Mouse (Mus musculus) small intestine, adult 2 months (tissue): ENCODE data around the gene Hs2st1. TPM values are rescaled to one million over a fixed set of nuclear protein-coding genes. Genes with fewer than 3 reads are reported as not detected.

Source experiments
- H3K27ac ChIP-seq: fragments of 200-500 bp; 2 replicates; pipeline ENCODE4 v1.5.1; 2012; ENCODE audit warnings: low read depth, low read length, control low read depth, inconsistent platforms; ENCODE audit not compliant: insufficient read depth
- H3K27me3 ChIP-seq: fragments of 200-500 bp; 2 replicates; pipeline ENCODE4 v1.6.1; 2012; ENCODE audit warnings: mild to moderate bottlenecking, moderate library complexity, low read length, inconsistent platforms; ENCODE audit not compliant: control insufficient read depth, insufficient read depth
- H3K36me3 ChIP-seq: fragments of 200-500 bp; 2 replicates; pipeline ENCODE4 v1.6.1; 2012; ENCODE audit warnings: mild to moderate bottlenecking, low read length, control low read depth, inconsistent platforms; ENCODE audit not compliant: control insufficient read depth, insufficient read depth
- H3K4me1 ChIP-seq: fragments of 200-500 bp; 2 replicates; pipeline ENCODE4 v1.6.1; 2012; ENCODE audit warnings: low read length, inconsistent platforms, mixed read lengths; ENCODE audit not compliant: control insufficient read depth, insufficient read depth, insufficient read length
- H3K4me3 ChIP-seq: fragments of 200-500 bp; 2 replicates; pipeline ENCODE4 v1.5.1; 2012; ENCODE audit warnings: low read depth, mild to moderate bottlenecking, control low read depth, inconsistent platforms, low read length, moderate library complexity
- CTCF ChIP-seq: fragments of 200-500 bp; IDR thresholded peaks from 2 replicates; pipeline ENCODE4 v1.5.1; 2012; ENCODE audit warnings: low read depth, mild to moderate bottlenecking, control low read depth, inconsistent platforms, low read length, moderate library complexity, mixed read lengths; ENCODE audit not compliant: insufficient replicate concordance, insufficient read length; ENCODE audit errors: extremely low read depth
- POLR2A ChIP-seq: fragments of 200-500 bp; IDR thresholded peaks from 2 replicates; pipeline ENCODE4 v1.6.1; 2012; ENCODE audit warnings: low read depth, mild to moderate bottlenecking, control low read depth, inconsistent platforms, low read length, moderate library complexity
- WGBS: fragments of 180-500 bp; shearing (Covaris S2); methylation state at CpG from one replicate; pipeline ENCODE4 v1.1.7; 2018; 5-methylcytosine and 5-hydroxymethylcytosine counted together
- polyA plus RNA-seq: library from polyadenylated mRNA; depleted of rRNA; stranded (reverse); fragments of >200 nt; gene quantifications from 2 replicates; pipeline ENCODE4 v1.2.3, GENCODE M21; 2012

Hs2st1 gene
- polyA plus RNA-seq, 1 experiment = 2.3 TPM

GRCm38 (mm10) chr3:144408953-144409352 lies 161.0 kb downstream of the Hs2st1 start:
- H3K36me3 ChIP-seq = no peaks in the 10 kb centered on the region
- WGBS = 100% methylated on average over 1 of the region's 1 CpGs
- TF ChIP-seq POLR2A = no peak
- no peak for TF ChIP-seq CTCF
- no peak overlapping the region for H3K27ac ChIP-seq
- H3K4me3 ChIP-seq = no peak overlapping the region
- 0 out of 2 replicates have a peak, but pooled peaks cover 2% of the 10 kb centered on the region for H3K27me3 ChIP-seq
- H3K4me1 ChIP-seq = 0 out of 2 replicates have a peak, but pooled peaks cover 3% of the 10 kb centered on the region

- TF ChIP-seq CTCF (no peak), POLR2A (no peak)
- Histone ChIP-seq H3K36me3 (no peaks in the 10 kb centered on the region), H3K4me1 (0 out of 2 replicates have a peak, but pooled peaks cover 2% of the 10 kb centered on the region), H3K4me3 (no peak overlapping the region), H3K27ac (no peak overlapping the region), H3K27me3 (no peaks in the 10 kb centered on the region)
- WGBS = 78% methylated on average over 11 of the region's 11 CpGs
Observed at GRCm38 (mm10) chr3:144405331-144405730, 164.7 kb downstream of the Hs2st1 start.

- no peak overlapping the region for H3K4me3 ChIP-seq
- TF ChIP-seq CTCF = no peak
- TF ChIP-seq POLR2A = no peak
- no peaks in the 10 kb centered on the region for H3K36me3 ChIP-seq
- 79% methylated on average over 5 of the region's 5 CpGs for WGBS
- H3K4me1 ChIP-seq = 0 out of 2 replicates have a peak, but pooled peaks cover 2% of the 10 kb centered on the region
- H3K27me3 ChIP-seq = no peaks in the 10 kb centered on the region
- no peak overlapping the region for H3K27ac ChIP-seq
Observed at GRCm38 (mm10) chr3:144401292-144401691, 168.7 kb downstream of the Hs2st1 start.

GRCm38 (mm10) chr3:144400870-144401269 lies 169.1 kb downstream of the Hs2st1 start:
- Histone ChIP-seq H3K27me3 (no peaks in the 10 kb centered on the region), H3K27ac (no peak overlapping the region), H3K36me3 (no peaks in the 10 kb centered on the region), H3K4me3 (no peak overlapping the region), H3K4me1 (0 out of 2 replicates have a peak, but pooled peaks cover 2% of the 10 kb centered on the region)
- WGBS = 42% methylated on average over 7 of the region's 7 CpGs
- no peak for TF ChIP-seq POLR2A
- TF ChIP-seq CTCF = no peak

- H3K27me3 ChIP-seq = no peaks in the 10 kb centered on the region
- H3K4me3 ChIP-seq = no peak overlapping the region
- no peak overlapping the region for H3K27ac ChIP-seq
- H3K4me1 ChIP-seq = 0 out of 2 replicates have a peak, but pooled peaks cover 2% of the 10 kb centered on the region
- TF ChIP-seq POLR2A (no peak), CTCF (no peak)
- WGBS = 66% methylated on average over 8 of the region's 8 CpGs
- H3K36me3 ChIP-seq = no peaks in the 10 kb centered on the region
Observed at GRCm38 (mm10) chr3:144400374-144400773, 169.6 kb downstream of the Hs2st1 start.

GRCm38 (mm10) chr3:144399358-144400096 lies 170.5 kb downstream of the Hs2st1 start:
- H3K4me3 ChIP-seq = no peak overlapping the region
- no peaks in the 10 kb centered on the region for H3K27me3 ChIP-seq
- no peaks in the 10 kb centered on the region for H3K36me3 ChIP-seq
- no peak overlapping the region for H3K27ac ChIP-seq
- 42% methylated on average over 21 of the region's 21 CpGs for WGBS
- H3K4me1 ChIP-seq = 0 out of 2 replicates have a peak, but pooled peaks cover 2% of the 10 kb centered on the region
- TF ChIP-seq CTCF (peak; percentile 72; the same call in 1 of the 2 replicates), POLR2A (no peak)

- 85% methylated on average over 7 of the region's 7 CpGs for WGBS
- no peak overlapping the region for H3K4me3 ChIP-seq
- H3K27ac ChIP-seq = no peak overlapping the region
- no peaks in the 10 kb centered on the region for H3K27me3 ChIP-seq
- H3K36me3 ChIP-seq = no peaks in the 10 kb centered on the region
- TF ChIP-seq CTCF (peak; percentile 9; the same call in 1 of the 2 replicates), POLR2A (no peak)
- 0 out of 2 replicates have a peak, but pooled peaks cover 4% of the 10 kb centered on the region for H3K4me1 ChIP-seq
Observed at GRCm38 (mm10) chr3:144398166-144398565, 171.8 kb downstream of the Hs2st1 start.
